Mouse (Mus musculus) embryo, embryonic 10.5 days (tissue): ENCODE data around the gene Myom3.

Source experiments
- DNase-seq: peaks from one replicate; pipeline ENCODE4 v3.0.0-alpha.2; 2015; ENCODE audit warnings: low spot score

Myom3 gene

GRCm38 (mm10) chr4:135816905-135817622, 57.5 kb downstream of the Myom3 start:
- peak; percentile 66 for DNase-seq

DNA sequence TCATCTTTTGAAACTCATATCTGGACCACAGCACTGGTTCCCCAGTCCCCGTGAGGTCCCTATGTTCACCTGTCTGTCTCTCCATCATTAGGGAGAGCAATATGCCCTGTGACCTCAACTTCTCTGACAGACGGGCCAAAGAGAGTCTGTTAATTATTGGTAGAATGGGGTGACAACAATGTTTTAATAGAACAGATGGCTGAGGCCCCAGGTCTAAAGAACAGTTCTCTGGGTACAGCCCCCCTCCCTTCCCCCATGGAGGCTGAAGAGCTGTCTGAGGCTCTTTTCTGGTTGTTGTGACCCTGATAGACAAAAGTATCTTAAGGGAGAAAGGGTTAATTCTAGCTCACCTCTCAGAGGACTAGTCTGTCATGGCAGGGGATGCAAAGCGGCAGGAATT, 58.9 kb downstream of the Myom3 start:
- no peak for DNase-seq

DNA sequence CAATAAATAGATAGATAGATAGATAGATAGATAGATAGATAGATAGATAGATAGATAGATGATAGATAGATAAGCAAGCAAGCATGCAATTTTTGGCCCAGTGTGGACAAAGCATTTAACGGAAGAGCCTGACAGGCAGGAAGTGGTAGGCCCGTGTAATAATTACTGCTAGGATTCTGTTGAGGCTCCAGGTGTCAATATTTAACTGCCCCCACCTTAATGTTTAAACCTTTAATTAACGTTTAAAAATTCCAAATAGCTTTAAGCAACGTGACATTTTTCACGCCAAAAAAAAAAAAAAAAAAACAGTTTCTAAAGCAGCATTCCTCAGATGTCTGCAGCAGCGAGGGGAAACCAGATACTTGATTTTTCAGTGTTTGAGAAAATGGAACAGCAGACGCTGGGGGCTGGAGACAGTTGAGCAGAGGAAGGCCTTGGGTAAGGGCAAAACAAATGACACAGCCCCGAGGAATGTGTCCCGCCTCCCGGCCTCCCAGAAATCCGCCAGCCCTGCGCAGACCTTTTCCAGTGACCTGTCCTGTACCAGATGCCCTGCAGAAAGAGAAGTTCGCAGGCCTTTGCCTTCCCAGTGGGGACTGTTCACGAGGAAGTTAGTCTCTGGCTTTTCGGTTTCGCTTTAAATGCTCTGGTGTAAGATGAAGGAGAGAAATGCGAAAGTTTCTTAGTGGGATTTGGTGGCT, 60.5 kb downstream of the Myom3 start:
- peak; percentile 39 for DNase-seq

DNA sequence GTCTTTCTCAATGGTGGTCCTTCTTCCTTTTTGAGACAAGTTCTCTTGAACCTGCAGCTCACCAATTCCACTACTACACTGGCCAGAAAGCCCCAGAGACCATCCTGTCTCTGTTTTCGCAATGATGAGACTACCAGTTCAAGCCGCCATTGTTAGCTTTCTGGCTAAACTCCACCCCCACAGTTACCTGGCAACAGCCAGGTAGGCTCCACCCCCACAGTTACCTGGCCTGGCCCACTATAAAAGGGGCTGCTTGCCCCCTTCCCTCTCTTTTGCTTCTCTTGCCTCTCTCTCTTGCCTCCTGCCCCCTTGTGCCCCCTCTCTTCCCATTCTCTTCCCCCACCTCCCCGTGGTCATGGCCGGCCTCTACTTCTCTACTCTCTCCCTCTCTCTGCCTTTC, 62.3 kb downstream of the Myom3 start:
- no peak for DNase-seq

GRCm38 (mm10) chr4:135823298-135823697, 63.8 kb downstream of the Myom3 start:
- DNase-seq, result peak; percentile 47

- no peak for DNase-seq
Observed at GRCm38 (mm10) chr4:135824254-135824653, 64.7 kb downstream of the Myom3 start.

DNA sequence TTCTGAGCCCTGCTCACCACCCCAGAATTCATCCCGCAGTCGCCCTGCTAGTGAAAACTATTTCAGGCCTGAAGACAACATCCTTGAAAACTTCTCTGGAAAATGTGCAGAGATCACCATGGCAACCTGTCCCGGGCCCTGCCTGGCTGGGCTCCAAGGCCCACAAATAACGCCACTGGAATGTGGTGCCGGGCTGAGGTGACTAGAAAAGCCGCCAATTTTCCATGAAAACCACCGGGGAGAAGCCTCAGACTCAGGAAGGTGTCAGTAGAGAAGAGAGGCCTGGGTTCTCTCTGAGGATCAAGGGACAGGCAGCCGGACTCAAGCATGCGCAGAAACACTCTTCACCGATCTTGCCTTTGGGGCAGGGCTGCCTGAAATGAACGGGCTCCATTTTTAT, 69.0 kb downstream of the Myom3 start:
- peak; percentile 72 for DNase-seq

DNA sequence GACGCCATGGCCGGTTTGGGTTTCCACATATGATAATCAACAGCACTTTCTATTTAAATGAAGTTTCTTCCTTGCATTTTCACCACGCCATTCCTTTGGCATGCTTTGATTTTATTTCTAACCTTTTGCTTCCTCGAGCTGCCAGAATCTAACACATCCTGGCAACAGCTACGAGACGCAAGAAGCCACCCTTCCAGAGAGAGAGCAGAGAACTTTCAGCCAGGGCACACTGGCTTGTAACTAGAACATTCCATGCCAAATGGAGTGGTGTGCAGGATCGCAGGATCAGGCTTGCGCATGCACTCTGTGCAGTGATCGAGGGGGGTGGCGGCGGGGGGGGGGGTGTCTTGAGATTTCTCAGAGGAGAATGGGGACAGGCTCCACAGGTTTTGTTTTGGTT, 72.6 kb downstream of the Myom3 start:
- DNase-seq, result no peak

- DNase-seq, result peak; percentile 63
Observed at GRCm38 (mm10) chr4:135833301-135834123, 74.0 kb downstream of the Myom3 start.

- no peak for DNase-seq
Observed at GRCm38 (mm10) chr4:135834124-135834717, 74.7 kb downstream of the Myom3 start.

DNA sequence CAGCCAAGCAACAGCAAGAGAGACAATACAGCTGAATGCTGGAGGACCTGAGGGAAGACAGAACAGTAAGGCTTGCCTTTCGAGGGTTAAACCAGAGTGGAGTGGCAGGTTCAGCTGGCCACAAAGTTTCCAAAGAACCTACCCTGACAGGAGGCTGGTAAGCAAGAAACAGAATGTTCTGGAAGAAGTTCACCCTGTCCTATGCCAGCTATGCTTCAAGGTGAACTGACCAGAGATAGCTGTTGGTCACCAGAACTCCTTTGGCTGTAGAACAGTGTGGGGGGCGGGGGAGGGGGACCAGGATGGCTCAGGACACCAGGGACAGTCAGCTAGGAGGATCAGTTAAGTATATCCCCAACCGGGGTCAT, 79.4 kb downstream of the Myom3 start:
- DNase-seq, result no peak

GRCm38 (mm10) chr4:135839293-135840011, 79.9 kb downstream of the Myom3 start:
- no peak for DNase-seq

GRCm38 (mm10) chr4:135844400-135844799, 84.9 kb downstream of the Myom3 start:
- no peak for DNase-seq

- DNase-seq, result no peak
Observed at GRCm38 (mm10) chr4:135847581-135847980, 88.1 kb downstream of the Myom3 start.

GRCm38 (mm10) chr4:135850411-135851095, 91.0 kb downstream of the Myom3 start:
- DNase-seq, result peak; percentile 58

DNA sequence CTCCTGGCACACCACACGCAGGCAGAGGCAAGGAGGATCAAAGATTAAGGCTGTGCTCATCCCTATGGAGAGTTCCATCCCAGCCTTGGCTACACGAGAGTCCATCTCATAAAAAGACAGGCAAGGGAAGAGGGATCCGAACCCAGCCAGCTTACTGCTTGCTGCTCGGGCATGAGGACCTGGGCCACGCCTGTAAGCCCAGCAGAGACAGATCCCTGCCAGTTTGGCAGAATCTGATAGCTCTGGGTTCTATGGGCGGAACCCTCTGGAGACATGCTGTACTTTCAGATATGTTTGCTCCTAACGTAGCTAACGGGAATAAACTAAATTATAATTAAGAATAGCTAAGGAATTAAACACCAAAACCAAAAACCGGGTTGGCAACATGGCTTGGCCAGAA, 92.4 kb downstream of the Myom3 start:
- DNase-seq, result no peak

DNA sequence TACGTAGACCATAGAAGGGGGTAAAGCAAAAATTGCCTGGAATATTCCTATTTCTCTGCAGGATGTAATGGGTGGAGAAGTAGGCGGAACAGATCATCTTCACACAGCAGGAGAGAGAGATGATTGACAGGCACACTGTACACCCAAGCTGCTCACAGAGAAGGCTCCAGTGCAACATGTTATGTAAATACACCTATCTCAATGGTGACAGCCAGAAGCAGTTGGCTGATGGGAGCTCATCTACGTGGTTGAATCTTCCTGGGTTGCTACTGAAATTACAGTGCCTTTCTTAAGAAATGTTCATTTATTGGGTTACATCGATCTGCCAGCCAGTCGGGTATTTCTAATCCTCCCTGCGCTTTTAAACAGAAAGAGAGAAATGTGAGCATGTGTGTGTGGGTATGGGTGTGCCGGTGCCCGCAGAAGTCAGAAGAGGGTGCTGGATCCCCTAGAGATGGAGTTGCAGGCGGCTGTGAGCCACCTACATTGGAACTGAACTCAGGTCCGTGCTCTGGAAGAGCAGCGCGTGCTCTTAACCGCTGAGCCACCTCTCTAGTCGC, 94.6 kb downstream of the Myom3 start:
- no peak for DNase-seq

DNA sequence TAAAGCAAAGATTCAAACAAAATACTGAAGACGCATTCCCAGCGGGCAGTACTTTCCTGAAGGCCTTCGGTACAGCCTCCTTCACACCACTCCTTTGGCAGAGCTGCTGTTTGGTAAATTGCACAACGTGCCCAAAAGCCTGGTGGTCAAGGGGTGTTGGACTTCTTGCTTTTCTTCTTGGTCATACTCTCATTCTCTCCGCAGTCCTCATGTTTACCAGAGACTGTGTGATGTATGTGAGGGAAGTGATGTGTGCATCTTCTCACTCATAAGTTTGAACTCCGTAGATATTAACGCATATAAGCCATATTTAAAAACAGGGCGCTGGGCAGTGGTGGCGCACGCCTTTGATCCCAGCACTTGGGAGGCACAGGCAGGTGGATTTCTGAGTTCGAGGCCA, 95.1 kb downstream of the Myom3 start:
- peak; percentile 32 for DNase-seq

- DNase-seq, result peak; percentile 77
Observed at GRCm38 (mm10) chr4:135855080-135855479, 95.6 kb downstream of the Myom3 start.

GRCm38 (mm10) chr4:135855536-135856222, 96.2 kb downstream of the Myom3 start, which contains the start of gene Srsf10:
Gene Srsf10, plus strand, starts transcription at chr4:135855747.
- peak; percentile 98 for DNase-seq
